In genomic region chr5:22282141-22282665, GRCm38 (mm10) we compare ENCODE assay signal across 27 mouse cellular contexts.
A peak's percentile ranks its signal among the peaks of the same experiment; 100 is the strongest.
DNase-seq lines count a peak whose midpoint lies in the region; ATAC-seq and TF ChIP-seq lines count a peak whose summit lies in the region.
"Had no signal": no experiment of that assay in that cellular context is flagged by ENCODE, and none has a peak within 500 bp of the region (broad histone marks: within the 10 kb centered on the region; RNA-seq: fewer than 3 reads in every experiment).

No protein-coding gene starts in this region.

- no peak overlapping the region for H3K4me3 ChIP-seq in forebrain, embryonic 13.5 days
- no peak overlapping the region for H3K4me3 ChIP-seq in forebrain, embryonic 11.5 days (ENCODE audit: low read depth, low read length)
- no peak overlapping the region for H3K4me3 ChIP-seq in midbrain, embryonic 16.5 days (ENCODE audit: low read depth, low read length)
- H3K4me3 ChIP-seq in midbrain, embryonic 13.5 days (replicated peaks), result no peak overlapping the region
- no peak overlapping the region for H3K4me3 ChIP-seq in forebrain, postnatal 0 days (ENCODE audit: low read depth, low read length)
- H3K4me3 ChIP-seq: gastrocnemius, adult 2 months; limb, embryonic 10.5 days; limb, embryonic 15.5 days; liver, embryonic 13.5 days; megakaryocyte, embryonic 14.5 days; neural tube, embryonic 15.5 days had no signal

- peaks cover 7% of the 10 kb centered on the region; the same call in 1 of the 2 replicates for H3K27me3 ChIP-seq in forebrain, embryonic 13.5 days
- peaks cover 3% of the 10 kb centered on the region; the same call in 1 of the 2 replicates for H3K27me3 ChIP-seq in forebrain, embryonic 11.5 days (ENCODE audit: control insufficient read depth, insufficient read depth, low read length)
- no peaks in the 10 kb centered on the region for H3K27me3 ChIP-seq in midbrain, embryonic 16.5 days (ENCODE audit: control insufficient read depth, insufficient read depth, low read depth, low read length)
- H3K27me3 ChIP-seq in midbrain, embryonic 13.5 days, result no peaks in the 10 kb centered on the region
- H3K27me3 ChIP-seq in forebrain, postnatal 0 days (ENCODE audit: insufficient read depth, low read length), result no peaks in the 10 kb centered on the region
- H3K27me3 ChIP-seq: limb, embryonic 15.5 days; liver, embryonic 13.5 days; megakaryocyte, embryonic 14.5 days; neural tube, embryonic 15.5 days had no signal

- H3K9ac ChIP-seq in forebrain, embryonic 13.5 days, result no peak overlapping the region
- no peak overlapping the region for H3K9ac ChIP-seq in forebrain, embryonic 11.5 days (ENCODE audit: low read length)
- H3K9ac ChIP-seq in midbrain, embryonic 16.5 days (ENCODE audit: low read depth, low read length), result no peak overlapping the region
- H3K9ac ChIP-seq in midbrain, embryonic 13.5 days (replicated peaks), result no peak overlapping the region
- no peak overlapping the region for H3K9ac ChIP-seq in forebrain, postnatal 0 days
- H3K9ac ChIP-seq: limb, embryonic 15.5 days; liver, embryonic 13.5 days; neural tube, embryonic 15.5 days had no signal

- peak; percentile 62 for ATAC-seq in forebrain, embryonic 13.5 days
- ATAC-seq in forebrain, embryonic 11.5 days (replicated peaks; ENCODE audit: low FRiP score), result no peak; the same call in 1 of the 2 replicates
- peak; percentile 55; the same call in 1 of the 2 replicates for ATAC-seq in midbrain, embryonic 16.5 days
- ATAC-seq in midbrain, embryonic 13.5 days, result no peak
- ATAC-seq in forebrain, postnatal 0 days, result peak; percentile 47; the same call in 1 of the 2 replicates
- no peak for ATAC-seq in activated CD4-positive, CD25-positive, alpha-beta regulatory T cell, adult 4 months
- ATAC-seq: intestine, postnatal 0 days; lung, postnatal 0 days had no signal

- DNase-seq in forebrain, embryonic 11.5 days (ENCODE audit: low spot score), result no peak
- DNase-seq in forebrain, postnatal 0 days, result no peak
- no peak for DNase-seq in heart, adult 11 months
- DNase-seq: adrenal gland, postnatal 25 days; cerebellum, adult 2 months; cerebellum, postnatal 14 days; gastrocnemius, adult 2 months; gastrocnemius, postnatal 36 days; heart, postnatal 14 days; kidney, adult 9 months; kidney, postnatal 14 days; layer of hippocampus, adult 9-11 months; liver, embryonic 13.5 days; lung, adult 18-20 months; lung, postnatal 4 days; right cerebral cortex, postnatal 4 days; thymus, postnatal 4 days had no signal

- H3K36me3 ChIP-seq in forebrain, embryonic 13.5 days (ENCODE audit: poor library complexity, severe bottlenecking), result no peaks in the 10 kb centered on the region
- no peaks in the 10 kb centered on the region for H3K36me3 ChIP-seq in forebrain, embryonic 11.5 days (ENCODE audit: control insufficient read depth, insufficient read depth, low read length)
- no peaks in the 10 kb centered on the region for H3K36me3 ChIP-seq in midbrain, embryonic 16.5 days (ENCODE audit: control insufficient read depth, insufficient read depth, low read length)
- H3K36me3 ChIP-seq in midbrain, embryonic 13.5 days, result no peaks in the 10 kb centered on the region
- H3K36me3 ChIP-seq in forebrain, postnatal 0 days (ENCODE audit: insufficient read depth), result no peaks in the 10 kb centered on the region
- H3K36me3 ChIP-seq: limb, embryonic 10.5 days; limb, embryonic 15.5 days; neural tube, embryonic 15.5 days had no signal

- no peak overlapping the region for H3K4me2 ChIP-seq in forebrain, embryonic 13.5 days
- no peak overlapping the region for H3K4me2 ChIP-seq in forebrain, embryonic 11.5 days (ENCODE audit: low read depth, low read length, severe bottlenecking)
- H3K4me2 ChIP-seq in midbrain, embryonic 16.5 days (ENCODE audit: low read length), result no peak overlapping the region
- no peak overlapping the region for H3K4me2 ChIP-seq in midbrain, embryonic 13.5 days (replicated peaks)
- no peak overlapping the region for H3K4me2 ChIP-seq in forebrain, postnatal 0 days (ENCODE audit: low read depth)
- H3K4me2 ChIP-seq: limb, embryonic 15.5 days; liver, embryonic 13.5 days; neural tube, embryonic 15.5 days had no signal

- WGBS in forebrain, embryonic 13.5 days, result 7% methylated on average over 7 of the region's 7 CpGs
- WGBS in forebrain, embryonic 11.5 days, result 26% methylated on average over 7 of the region's 7 CpGs
- 13% methylated on average over 7 of the region's 7 CpGs for WGBS in midbrain, embryonic 16.5 days
- WGBS in midbrain, embryonic 13.5 days, result 33% methylated on average over 7 of the region's 7 CpGs
- WGBS in forebrain, postnatal 0 days, result 8% methylated on average over 7 of the region's 7 CpGs

- H3K27ac ChIP-seq in forebrain, embryonic 13.5 days, result no peak overlapping the region
- no peak overlapping the region for H3K27ac ChIP-seq in forebrain, embryonic 11.5 days (ENCODE audit: low read depth, low read length)
- no peak overlapping the region for H3K27ac ChIP-seq in midbrain, embryonic 16.5 days (ENCODE audit: low read length)
- no peak overlapping the region for H3K27ac ChIP-seq in midbrain, embryonic 13.5 days
- no peak overlapping the region for H3K27ac ChIP-seq in forebrain, postnatal 0 days (ENCODE audit: low read depth, low read length)
- H3K27ac ChIP-seq: gastrocnemius, adult 2 months; limb, embryonic 10.5 days; limb, embryonic 15.5 days; liver, embryonic 13.5 days; neural tube, embryonic 15.5 days had no signal

- TF ChIP-seq CTCF in forebrain, postnatal 0 days (IDR thresholded peaks at IDR 0.05; ENCODE audit: low read depth), result no peak

- peaks cover 19% of the 10 kb centered on the region for H3K4me1 ChIP-seq in forebrain, embryonic 13.5 days
- H3K4me1 ChIP-seq in forebrain, embryonic 11.5 days (replicated peaks; ENCODE audit: control insufficient read depth, insufficient read depth, low read length), result no peaks in the 10 kb centered on the region
- H3K4me1 ChIP-seq in midbrain, embryonic 16.5 days (ENCODE audit: control insufficient read depth, insufficient read depth, low read length), result peaks cover 3% of the 10 kb centered on the region
- H3K4me1 ChIP-seq in midbrain, embryonic 13.5 days (replicated peaks), result peaks cover 14% of the 10 kb centered on the region
- no peaks in the 10 kb centered on the region for H3K4me1 ChIP-seq in forebrain, postnatal 0 days (ENCODE audit: insufficient read depth)
- H3K4me1 ChIP-seq: limb, embryonic 10.5 days; limb, embryonic 15.5 days; liver, embryonic 13.5 days had no signal

- 0 out of 2 replicates have a peak, but pooled peaks cover 3% of the 10 kb centered on the region for H3K9me3 ChIP-seq in forebrain, embryonic 13.5 days (replicated peaks)
- no peaks in the 10 kb centered on the region for H3K9me3 ChIP-seq in forebrain, embryonic 11.5 days (ENCODE audit: control insufficient read depth, low read length)
- no peaks in the 10 kb centered on the region; the same call in 1 of the 2 replicates for H3K9me3 ChIP-seq in midbrain, embryonic 16.5 days (replicated peaks; ENCODE audit: control insufficient read depth, low read length, poor library complexity, severe bottlenecking)
- H3K9me3 ChIP-seq in midbrain, embryonic 13.5 days, result no peaks in the 10 kb centered on the region
- H3K9me3 ChIP-seq in forebrain, postnatal 0 days (ENCODE audit: low read length), result no peaks in the 10 kb centered on the region
- H3K9me3 ChIP-seq: limb, embryonic 10.5 days; limb, embryonic 15.5 days; liver, embryonic 13.5 days; neural tube, embryonic 15.5 days had no signal

Comparison
In these comparisons a context has a peak if more than half of its experiments do, and no peak if none do; other contexts are left out.
1. ATAC-seq: peak in forebrain, embryonic 13.5 days (single experiment), midbrain, embryonic 16.5 days (single experiment) and forebrain, postnatal 0 days (single experiment); none in forebrain, embryonic 11.5 days (single experiment), midbrain, embryonic 13.5 days (single experiment) and activated CD4-positive, CD25-positive, alpha-beta regulatory T cell, adult 4 months (single experiment).